ENCODE assay signal across 15 mouse cellular contexts in the genomic region with DNA sequence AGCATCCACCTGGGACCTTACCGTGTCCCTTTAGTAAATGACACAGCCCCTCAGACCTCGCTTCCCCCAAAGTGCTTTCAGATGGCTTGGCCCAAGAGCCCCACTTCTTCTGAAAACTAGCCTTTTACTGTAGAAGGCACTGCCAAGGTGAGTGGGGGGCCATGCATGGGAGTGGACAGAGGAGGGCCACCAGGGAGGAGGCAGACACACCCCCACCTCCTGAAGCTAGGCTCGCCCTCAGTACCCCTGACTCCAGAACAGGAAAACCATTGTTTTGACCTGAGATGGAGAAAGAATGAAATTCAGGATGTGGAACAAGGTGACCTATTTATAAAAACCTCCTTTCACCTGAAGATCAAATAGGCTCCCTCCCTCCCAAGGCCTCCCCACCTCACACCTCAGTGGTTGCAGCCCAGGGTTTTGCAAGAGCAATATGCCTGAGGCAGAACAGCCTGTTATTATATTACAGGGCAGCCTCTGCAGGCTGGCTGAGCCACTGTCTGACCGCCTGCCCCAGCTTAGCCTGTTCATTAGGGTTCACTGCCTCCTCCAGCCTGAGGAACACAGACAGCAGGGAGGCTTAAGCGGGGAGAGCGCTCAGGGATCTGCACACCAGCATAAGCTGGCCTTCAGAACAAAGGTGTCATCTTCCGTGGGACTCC. TPM values are rescaled to one million over a fixed set of nuclear protein-coding genes. Genes with fewer than 3 reads are reported as not detected.
DNase-seq lines count a peak whose midpoint lies in the region; ATAC-seq and TF ChIP-seq lines count a peak whose summit lies in the region.
"Had no signal": no experiment of that assay in that cellular context is flagged by ENCODE, and none has a peak within 500 bp of the region (broad histone marks: within the 10 kb centered on the region; RNA-seq: fewer than 3 reads in every experiment).

No protein-coding gene starts in this region.

- peak overlapping the region; percentile 59 for H3K27ac ChIP-seq in forebrain, embryonic 10.5 days
- no peak overlapping the region for H3K27ac ChIP-seq in forebrain, embryonic 11.5 days (ENCODE audit: low read depth, low read length)
- H3K27ac ChIP-seq in midbrain, embryonic 14.5 days (replicated peaks; ENCODE audit: low read depth, low read length) = no peak overlapping the region
- no peak overlapping the region for H3K27ac ChIP-seq in midbrain, postnatal 0 days (ENCODE audit: low read depth, low read length)
- H3K27ac ChIP-seq: heart, adult 2 months had no signal

- peaks cover 91% of the 10 kb centered on the region for H3K4me1 ChIP-seq in forebrain, embryonic 10.5 days
- H3K4me1 ChIP-seq in forebrain, embryonic 11.5 days (replicated peaks; ENCODE audit: control insufficient read depth, insufficient read depth, low read length) = peaks cover 5% of the 10 kb centered on the region
- 0 out of 2 replicates have a peak, but pooled peaks cover 3% of the 10 kb centered on the region for H3K4me1 ChIP-seq in midbrain, embryonic 14.5 days (ENCODE audit: control insufficient read depth, insufficient read depth, low read length)
- 0 out of 2 replicates have a peak, but pooled peaks cover 2% of the 10 kb centered on the region for H3K4me1 ChIP-seq in midbrain, postnatal 0 days (ENCODE audit: insufficient read depth, low read length)

- ATAC-seq in forebrain, embryonic 11.5 days (replicated peaks; ENCODE audit: low FRiP score) = no peak
- no peak for ATAC-seq in midbrain, embryonic 14.5 days (ENCODE audit: low FRiP score, low TSS enrichment)
- no peak for ATAC-seq in midbrain, postnatal 0 days (ENCODE audit: low FRiP score)
- ATAC-seq: forebrain, embryonic 16.5 days had no signal

- no peak overlapping the region for H3K4me2 ChIP-seq in forebrain, embryonic 11.5 days (ENCODE audit: low read depth, low read length, severe bottlenecking)
- no peak overlapping the region for H3K4me2 ChIP-seq in midbrain, embryonic 14.5 days (ENCODE audit: low read length)
- no peak overlapping the region for H3K4me2 ChIP-seq in midbrain, postnatal 0 days (ENCODE audit: low read depth, low read length, poor library complexity, severe bottlenecking)
- H3K4me2 ChIP-seq: embryonic facial prominence, embryonic 13.5 days had no signal

- WGBS in forebrain, embryonic 10.5 days = 47% methylated on average over 7 of the region's 7 CpGs
- WGBS in forebrain, embryonic 11.5 days = 50% methylated on average over 7 of the region's 7 CpGs
- 65% methylated on average over 7 of the region's 7 CpGs for whole genome bisulfite sequencing in midbrain, embryonic 14.5 days
- 69% methylated on average over 7 of the region's 7 CpGs for WGBS in midbrain, postnatal 0 days

- no peak overlapping the region for H3K9ac ChIP-seq in forebrain, embryonic 11.5 days (ENCODE audit: low read length)
- H3K9ac ChIP-seq in midbrain, embryonic 14.5 days (replicated peaks; ENCODE audit: low read length) = no peak overlapping the region
- H3K9ac ChIP-seq in midbrain, postnatal 0 days (replicated peaks; ENCODE audit: low read length, poor library complexity, severe bottlenecking) = no peak overlapping the region

- H3K27me3 ChIP-seq in forebrain, embryonic 10.5 days (ENCODE audit: poor library complexity, severe bottlenecking) = peaks cover 32% of the 10 kb centered on the region; the same call in 1 of the 2 replicates
- no peaks in the 10 kb centered on the region for H3K27me3 ChIP-seq in forebrain, embryonic 11.5 days (ENCODE audit: control insufficient read depth, insufficient read depth, low read length)
- no peaks in the 10 kb centered on the region for H3K27me3 ChIP-seq in midbrain, embryonic 14.5 days (ENCODE audit: control insufficient read depth, insufficient read depth, low read length)
- H3K27me3 ChIP-seq in midbrain, postnatal 0 days (ENCODE audit: insufficient read depth, low read length) = no peaks in the 10 kb centered on the region
- H3K27me3 ChIP-seq: embryonic facial prominence, embryonic 13.5 days had no signal

- H3K9me3 ChIP-seq in forebrain, embryonic 10.5 days = no peaks in the 10 kb centered on the region
- no peaks in the 10 kb centered on the region for H3K9me3 ChIP-seq in forebrain, embryonic 11.5 days (ENCODE audit: control insufficient read depth, low read length)
- H3K9me3 ChIP-seq in midbrain, embryonic 14.5 days (ENCODE audit: control insufficient read depth, low read length) = no peaks in the 10 kb centered on the region
- H3K9me3 ChIP-seq in midbrain, postnatal 0 days (ENCODE audit: low read length) = no peaks in the 10 kb centered on the region
- H3K9me3 ChIP-seq: embryonic facial prominence, embryonic 13.5 days had no signal

- H3K4me3 ChIP-seq in forebrain, embryonic 10.5 days = no peak overlapping the region
- no peak overlapping the region for H3K4me3 ChIP-seq in forebrain, embryonic 11.5 days (ENCODE audit: low read depth, low read length)
- H3K4me3 ChIP-seq in midbrain, embryonic 14.5 days (replicated peaks; ENCODE audit: low read depth, low read length) = no peak overlapping the region
- H3K4me3 ChIP-seq in midbrain, postnatal 0 days (ENCODE audit: low read depth, low read length) = no peak overlapping the region
- H3K4me3 ChIP-seq: embryonic facial prominence, embryonic 13.5 days; heart, adult 2 months had no signal

- DNase-seq in forebrain, embryonic 10.5 days (ENCODE audit: extremely low spot score, low spot score) = no peak
- no peak for DNase-seq in forebrain, embryonic 11.5 days (ENCODE audit: low spot score)
- DNase-seq in midbrain, embryonic 14.5 days = peak; percentile 31
- no peak for DNase-seq in midbrain, postnatal 0 days (ENCODE audit: low spot score)
- peak; percentile 61 for DNase-seq in kidney, postnatal 14 days
- DNase-seq in retina, postnatal 7 days (ENCODE audit: low read depth, low spot score) = peak; percentile 42
- no peak for DNase-seq in gastrocnemius, adult 18-20 months (ENCODE audit: low spot score)
- no peak for DNase-seq in frontal cortex, adult 2 months (ENCODE audit: extremely low spot score in 1 of 2, low spot score in 1 of 2)
- DNase-seq: cerebellum, adult 18-20 months; heart, adult 2 months; liver; lung, postnatal 36 days; thymus, adult 18-20 months had no signal

- H3K36me3 ChIP-seq in forebrain, embryonic 10.5 days (replicated peaks) = no peaks in the 10 kb centered on the region
- no peaks in the 10 kb centered on the region for H3K36me3 ChIP-seq in forebrain, embryonic 11.5 days (ENCODE audit: control insufficient read depth, insufficient read depth, low read length)
- H3K36me3 ChIP-seq in midbrain, embryonic 14.5 days (ENCODE audit: control insufficient read depth, insufficient read depth, low read length) = no peaks in the 10 kb centered on the region
- H3K36me3 ChIP-seq in midbrain, postnatal 0 days (ENCODE audit: insufficient read depth, low read length) = no peaks in the 10 kb centered on the region
- H3K36me3 ChIP-seq: embryonic facial prominence, embryonic 13.5 days had no signal

- TF ChIP-seq CTCF in midbrain, postnatal 0 days (IDR thresholded peaks at IDR 0.05) = no peak

RNA-seq across cellular contexts. Expression of gene Spsb1, which starts 41.0 kb away (rescaled TPM):
- 9.0 and 11.2 TPM in 2 replicates for polyA plus RNA-seq in forebrain, embryonic 10.5 days (2016; fragmentation: Nextera tagmentation; extraction: Ambion mirVana)
- polyA plus RNA-seq in forebrain, embryonic 11.5 days (2014; fragmentation: Nextera tagmentation; extraction: Ambion mirVana) = 7.5 and 7.8 TPM in 2 replicates
- 3.3 and 4.2 TPM in 2 replicates for polyA plus RNA-seq in midbrain, embryonic 14.5 days (2014; fragmentation: Nextera tagmentation; extraction: Ambion mirVana)
- 6.2 and 13.6 TPM in 2 replicates for total RNA-seq in midbrain, postnatal 0 days (2014; rRNA removed)
- polyA plus RNA-seq in midbrain, postnatal 0 days (2015; fragmentation: Nextera tagmentation; extraction: Ambion mirVana) = 4.4 and 4.7 TPM in 2 replicates
- total RNA-seq in gastrocnemius, adult 18-20 months (2021) = 1 to 10 TPM; 5.9 to 9.6 TPM
- polyA plus RNA-seq in frontal cortex, adult 2 months (2012; rRNA removed) = 11.6 and 12.5 TPM in 2 replicates

Comparison
In these comparisons a context has a peak if more than half of its experiments do, and no peak if none do; other contexts are left out.
1. DNase-seq: peak in midbrain, embryonic 14.5 days (single experiment), kidney, postnatal 14 days (single experiment) and retina, postnatal 7 days (single experiment); none in forebrain, embryonic 10.5 days (single experiment), forebrain, embryonic 11.5 days (single experiment), midbrain, postnatal 0 days (single experiment), gastrocnemius, adult 18-20 months (single experiment) and frontal cortex, adult 2 months (0 of 2).